Comparison of ENCODE assay signal across 17 mouse cellular contexts in genomic region chr5:5683292-5683691, GRCm38 (mm10). TPM values are rescaled to one million over a fixed set of nuclear protein-coding genes. Genes with fewer than 3 reads are reported as not detected.
"Had no signal": no experiment of that assay in that cellular context is flagged by ENCODE, and none has a peak within 500 bp of the region (broad histone marks: within the 10 kb centered on the region; RNA-seq: fewer than 3 reads in every experiment).

No protein-coding gene starts in this region.

- H3K9me3 ChIP-seq: neural tube, embryonic 12.5 days; neural tube, embryonic 13.5 days; neural tube, embryonic 15.5 days; stomach, embryonic 15.5 days had no signal

- H3K27ac ChIP-seq: neural tube, embryonic 12.5 days; neural tube, embryonic 13.5 days; neural tube, embryonic 15.5 days; stomach, embryonic 15.5 days; stomach, postnatal 0 days had no signal

- H3K9ac ChIP-seq: neural tube, embryonic 12.5 days; neural tube, embryonic 13.5 days; neural tube, embryonic 15.5 days; stomach, embryonic 15.5 days had no signal

- H3K27me3 ChIP-seq: neural tube, embryonic 12.5 days; neural tube, embryonic 13.5 days; neural tube, embryonic 15.5 days; stomach, embryonic 15.5 days had no signal

- H3K4me3 ChIP-seq: neural tube, embryonic 12.5 days; neural tube, embryonic 13.5 days; neural tube, embryonic 15.5 days; stomach, embryonic 15.5 days had no signal

- DNase-seq: right cerebral cortex, adult 18-20 months; right cerebral cortex, postnatal 14 days; right cerebral cortex, postnatal 25 days; right cerebral cortex, postnatal 4 days; spleen, adult 18-20 months; thymus, adult 18-20 months; thymus, adult 2 months; thymus, postnatal 14 days; thymus, postnatal 25 days; thymus, postnatal 36 days; thymus, postnatal 4 days had no signal

- H3K36me3 ChIP-seq: neural tube, embryonic 12.5 days; neural tube, embryonic 13.5 days; neural tube, embryonic 15.5 days; stomach, embryonic 15.5 days had no signal

- H3K4me1 ChIP-seq: neural tube, embryonic 12.5 days; neural tube, embryonic 13.5 days; neural tube, embryonic 15.5 days; stomach, embryonic 15.5 days had no signal

- H3K4me2 ChIP-seq: neural tube, embryonic 12.5 days; neural tube, embryonic 13.5 days; neural tube, embryonic 15.5 days; stomach, embryonic 15.5 days had no signal

RNA-seq across cellular contexts. Expression of gene Steap2, which starts 11.1 kb away (rescaled TPM):
- total RNA-seq: neutrophil, adult 5-6 weeks had no signal

RNA-seq across cellular contexts. Expression of gene Cfap69, which starts 19.3 kb away (rescaled TPM):
- total RNA-seq: neutrophil, adult 5-6 weeks had no signal
